Mouse (Mus musculus): Measurements from ENCODE around the gene Dgka. TPM values are rescaled to one million over a fixed set of nuclear protein-coding genes. Genes with fewer than 3 reads are reported as not detected.

The Dgka gene
- 10 to 100 TPM; 10.9 to 12.8 TPM for total RNA-seq (2021)
- long read RNA-seq, partial matches to known transcripts = 1 of 7 reads
- long read RNA-seq, other reads (novel, unspliced or antisense) = 5 of 7 reads

DNA sequence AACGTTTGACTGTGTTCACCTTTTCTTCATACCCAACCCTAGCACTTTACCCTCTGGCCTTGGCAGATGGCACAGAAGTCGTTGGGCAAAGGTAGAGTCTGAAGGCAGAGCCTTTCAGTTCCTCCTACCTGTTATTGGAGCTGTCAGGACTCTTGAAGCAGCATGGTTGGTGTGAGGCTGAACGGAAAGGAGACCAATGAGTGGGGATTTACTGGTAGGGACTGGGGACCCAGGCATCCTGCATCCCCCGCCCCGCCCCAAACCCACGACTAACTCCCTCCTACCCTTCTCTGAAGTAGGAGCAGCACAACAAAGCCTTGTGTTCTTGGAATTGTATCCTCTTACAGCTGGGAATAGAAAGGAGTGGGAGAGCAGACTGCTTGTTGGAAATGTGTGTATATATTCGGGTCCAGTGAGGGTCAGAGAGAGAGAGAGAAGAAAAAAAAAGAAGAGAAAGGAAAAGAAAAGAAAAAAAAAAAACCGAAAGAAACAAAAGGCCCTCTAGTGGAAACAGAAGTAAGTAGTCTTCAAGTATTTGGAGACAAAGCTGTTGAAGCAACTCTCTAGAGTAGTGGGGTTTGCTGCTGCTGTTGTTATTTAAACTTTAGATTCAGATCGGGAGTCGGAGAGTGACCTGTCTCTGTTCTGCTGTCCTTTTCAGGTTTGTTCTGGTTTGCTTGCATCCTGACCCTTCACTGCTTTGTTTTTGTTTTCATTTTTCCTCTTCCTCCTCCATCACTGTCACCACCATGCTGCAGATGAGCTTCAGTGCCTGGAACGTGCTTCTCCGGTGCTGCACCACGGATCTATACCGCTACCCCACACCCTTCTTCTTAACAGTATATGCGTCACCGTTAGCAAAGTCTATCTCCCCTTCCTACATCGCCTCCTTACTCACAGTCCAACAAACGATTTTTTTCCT is at the start of gene Dgka:
TSS of gene Dgka (minus strand) at position 176 of the 922 bp plus-strand sequence.
- no peak for DNase-seq (ENCODE audit: low spot score in 2 of 2)

DNA sequence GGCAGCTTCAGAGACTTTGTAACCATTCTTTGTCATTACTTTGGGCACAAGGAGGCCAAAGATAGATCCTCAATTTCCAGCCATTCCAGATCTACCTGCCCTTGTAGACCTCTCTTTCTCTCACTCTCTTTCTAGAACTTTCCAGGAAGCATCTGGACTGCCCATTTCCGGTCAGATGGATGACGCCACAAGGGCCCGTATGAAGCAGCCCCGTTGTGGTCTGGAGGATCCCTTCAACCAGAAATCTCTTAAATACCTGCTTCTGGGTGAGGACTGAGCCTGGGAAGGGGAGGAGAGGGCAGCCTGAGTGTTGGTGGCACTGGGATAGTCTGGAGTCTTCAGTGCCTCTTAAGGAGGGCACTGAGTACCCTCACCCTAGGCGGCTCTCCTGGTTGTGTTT is 49.7 kb upstream of the Dgka start:
- DNase-seq (ENCODE audit: low spot score in 2 of 2) = no peak

DNA sequence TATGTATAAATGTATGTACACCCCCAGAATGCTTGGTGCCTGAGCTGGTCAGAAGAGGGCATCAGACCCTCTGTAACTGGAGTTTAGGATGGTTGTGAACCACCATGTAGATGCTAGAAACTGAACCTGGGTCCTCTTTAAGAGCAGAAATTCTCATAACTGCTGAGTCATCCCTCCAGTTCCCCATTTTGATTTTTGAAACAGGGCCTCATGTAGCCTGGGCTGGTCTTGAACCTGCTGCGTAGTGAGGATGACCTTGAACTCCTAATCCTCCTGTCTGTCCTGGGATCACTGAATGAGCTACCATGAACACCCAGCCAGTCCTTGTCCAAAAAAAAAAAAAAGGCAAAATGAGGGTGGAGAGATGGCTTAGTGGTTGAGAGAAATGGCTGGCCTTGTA is 48.6 kb upstream of the Dgka start:
- DNase-seq (ENCODE audit: low spot score in 2 of 2) = no peak

DNA sequence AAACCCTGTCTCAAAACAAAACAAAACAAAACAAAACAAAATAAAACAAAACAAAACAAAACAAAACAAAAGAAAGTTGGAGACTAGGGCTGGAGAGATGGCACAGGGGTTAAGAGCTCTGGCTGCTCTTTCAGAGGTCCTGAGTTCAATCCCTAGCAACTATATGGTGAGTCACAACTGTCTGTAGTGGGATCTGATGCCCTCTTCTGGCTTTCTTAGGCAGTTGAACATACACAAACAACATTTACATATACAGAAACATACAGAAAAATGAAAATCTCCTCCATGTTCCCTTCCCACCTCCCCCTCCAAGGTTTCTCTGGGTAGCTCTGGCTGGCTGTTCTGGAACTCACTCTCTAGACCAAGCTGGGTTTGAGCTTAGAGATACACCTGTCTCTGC is 47.4 kb upstream of the Dgka start:
- no peak for DNase-seq (ENCODE audit: low spot score in 2 of 2)

DNA sequence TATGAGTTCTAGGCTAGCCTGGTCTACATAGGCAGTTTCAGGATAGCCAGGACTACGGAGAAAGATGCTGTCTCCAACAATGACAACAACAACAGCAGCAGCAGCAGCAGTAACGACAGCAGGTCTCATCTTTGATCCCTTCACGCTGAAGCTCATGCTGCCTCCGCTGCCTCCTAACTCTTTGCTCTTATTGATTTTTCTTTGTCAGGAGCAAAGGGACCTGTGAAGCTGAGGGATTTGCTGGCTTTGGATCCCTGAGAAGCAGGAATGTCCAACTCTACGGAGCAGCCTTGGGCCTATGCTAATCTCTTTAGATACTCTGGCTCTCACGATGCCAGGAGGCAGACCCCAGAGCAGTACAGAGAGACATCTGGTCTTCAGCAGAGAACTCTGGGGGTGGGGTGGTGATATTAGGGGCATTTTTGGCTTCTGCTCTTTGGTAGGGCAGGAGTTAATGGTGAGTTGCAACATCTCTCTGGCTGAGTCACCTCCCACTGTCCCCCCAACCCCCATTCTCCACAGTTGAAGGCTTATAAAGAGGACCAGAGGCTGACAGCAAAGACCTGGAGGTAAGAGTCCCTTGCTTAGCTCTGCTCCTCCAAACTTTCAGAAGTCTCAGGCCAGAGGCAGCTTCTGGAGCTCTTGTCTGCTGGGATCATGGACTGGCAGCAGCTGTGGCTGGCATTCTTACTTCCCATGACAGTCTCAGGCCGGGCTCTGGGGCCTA is 45.9 kb upstream of the Dgka start, which contains the start of gene Mmp19:
TSS of gene Mmp19 (plus strand) at position 513 of the 727 bp plus-strand sequence.
- no peak for DNase-seq (ENCODE audit: low spot score in 2 of 2)

DNA sequence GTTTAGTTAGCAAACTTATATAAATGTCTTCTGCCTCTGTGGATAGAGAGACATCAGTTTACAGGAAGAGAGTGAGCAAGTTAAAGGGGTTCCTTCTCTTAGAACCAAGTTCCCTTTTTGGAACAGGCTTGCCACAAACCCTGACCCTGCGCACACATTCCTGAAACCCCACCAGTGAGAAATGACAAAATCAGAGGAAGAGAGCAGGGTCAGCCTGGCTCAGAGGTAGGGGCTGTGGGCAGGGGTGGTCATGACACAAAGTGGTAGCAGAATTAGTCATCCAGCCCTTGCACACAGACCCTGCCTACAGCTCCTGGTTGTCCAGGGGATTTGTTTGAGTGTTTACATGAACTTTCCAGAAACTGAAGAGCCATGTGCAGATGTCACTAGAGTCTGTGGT is 35.5 kb upstream of the Dgka start:
- no peak for DNase-seq (ENCODE audit: low spot score in 2 of 2)

DNA sequence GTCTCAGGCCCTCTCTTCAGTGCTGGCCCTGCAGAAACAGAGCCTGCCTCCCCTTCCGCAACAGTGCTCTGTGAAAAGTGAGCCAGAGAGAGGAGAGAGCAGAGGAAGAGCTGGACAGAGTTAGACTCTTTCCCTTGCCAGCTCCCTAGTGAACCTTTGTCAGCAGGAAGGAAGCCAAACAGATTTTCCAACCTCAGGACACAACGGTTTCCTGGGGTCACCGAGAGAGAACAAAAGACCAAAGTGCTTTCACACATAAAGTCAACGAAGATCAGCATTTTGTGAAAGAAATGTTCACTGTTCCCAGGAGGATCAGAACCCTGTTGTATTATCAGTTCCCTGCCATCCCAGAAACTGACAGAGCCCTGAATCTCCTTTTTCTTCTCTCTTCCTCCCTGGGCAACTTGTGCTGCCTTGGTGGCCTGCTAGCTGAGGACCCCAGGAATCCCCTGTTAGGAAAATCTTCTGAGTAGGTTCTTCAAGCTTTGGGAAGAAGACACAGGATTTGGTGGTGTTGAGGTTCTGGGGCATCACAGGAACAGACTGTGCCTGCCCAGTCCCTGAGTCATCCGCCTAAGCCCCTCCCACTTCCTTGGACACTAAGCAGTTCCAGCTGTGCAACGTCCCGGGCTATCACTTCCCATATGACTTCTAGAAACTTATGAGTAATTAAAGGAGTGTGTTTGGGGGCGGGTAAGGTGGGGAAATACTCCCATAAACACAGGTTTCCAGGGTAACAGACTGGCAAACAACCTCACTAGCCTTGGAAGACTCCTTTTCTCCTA is 34.5 kb upstream of the Dgka start:
- DNase-seq (ENCODE audit: low spot score in 2 of 2) = no peak

DNA sequence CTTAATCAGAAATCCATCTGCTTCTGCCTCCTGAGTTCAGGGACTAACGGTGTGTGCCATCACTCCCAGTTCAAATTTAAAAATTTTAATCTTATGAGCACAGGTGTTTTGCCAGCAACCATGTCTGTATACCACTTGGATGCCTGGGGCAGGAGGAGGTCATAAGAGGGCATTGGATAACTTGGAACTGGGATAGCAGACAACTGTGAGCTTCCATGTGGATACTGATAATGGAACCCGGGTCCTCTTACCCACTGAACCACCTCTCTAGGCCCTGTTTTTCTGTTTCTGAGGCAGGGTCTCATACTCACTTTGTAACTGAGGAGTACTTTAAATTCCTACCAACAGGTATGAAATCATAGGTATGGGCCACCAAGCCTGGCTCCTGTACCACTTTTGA is 33.8 kb upstream of the Dgka start:
- DNase-seq (ENCODE audit: low spot score in 2 of 2) = no peak

DNA sequence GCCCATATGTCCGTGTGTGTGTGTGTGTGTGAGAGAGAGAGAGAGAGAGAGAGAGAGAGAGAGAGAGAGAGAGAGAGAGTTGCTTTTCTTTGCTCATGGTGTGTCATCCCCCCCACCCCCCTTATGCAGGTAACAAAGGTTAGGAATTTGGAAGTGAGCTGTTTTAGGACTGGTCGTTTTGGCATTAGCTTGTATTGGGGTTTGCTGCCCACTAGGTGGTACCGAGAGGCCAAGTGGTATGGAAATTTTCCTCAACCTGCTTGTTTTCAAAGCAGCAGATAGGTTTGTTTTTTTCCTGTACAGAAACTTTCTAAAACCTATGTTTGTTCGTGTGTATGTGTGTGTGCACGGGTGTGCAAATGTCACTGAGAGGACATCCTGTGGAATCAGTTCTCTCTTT is 29.0 kb upstream of the Dgka start:
- no peak for DNase-seq (ENCODE audit: low spot score in 2 of 2)

DNA sequence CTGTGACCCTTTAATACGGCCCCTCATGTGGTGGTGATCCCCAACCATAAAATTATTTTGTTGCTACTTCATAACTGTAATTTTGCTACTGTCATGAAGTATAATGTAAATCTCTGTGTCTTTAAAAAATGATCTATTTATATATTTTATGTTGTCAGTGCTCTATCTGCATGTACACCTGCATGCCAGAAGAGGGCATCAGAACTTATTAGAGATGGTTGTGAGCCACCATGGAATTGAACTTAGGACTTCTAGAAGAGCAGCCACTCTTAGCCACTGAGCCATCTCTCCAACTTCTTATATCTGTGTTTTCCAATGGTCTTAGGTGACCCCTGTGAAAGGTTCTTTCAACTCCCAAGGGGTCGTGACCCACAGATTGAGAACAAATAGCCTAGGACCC is 28.2 kb upstream of the Dgka start:
- DNase-seq (ENCODE audit: low spot score in 2 of 2) = no peak

DNA sequence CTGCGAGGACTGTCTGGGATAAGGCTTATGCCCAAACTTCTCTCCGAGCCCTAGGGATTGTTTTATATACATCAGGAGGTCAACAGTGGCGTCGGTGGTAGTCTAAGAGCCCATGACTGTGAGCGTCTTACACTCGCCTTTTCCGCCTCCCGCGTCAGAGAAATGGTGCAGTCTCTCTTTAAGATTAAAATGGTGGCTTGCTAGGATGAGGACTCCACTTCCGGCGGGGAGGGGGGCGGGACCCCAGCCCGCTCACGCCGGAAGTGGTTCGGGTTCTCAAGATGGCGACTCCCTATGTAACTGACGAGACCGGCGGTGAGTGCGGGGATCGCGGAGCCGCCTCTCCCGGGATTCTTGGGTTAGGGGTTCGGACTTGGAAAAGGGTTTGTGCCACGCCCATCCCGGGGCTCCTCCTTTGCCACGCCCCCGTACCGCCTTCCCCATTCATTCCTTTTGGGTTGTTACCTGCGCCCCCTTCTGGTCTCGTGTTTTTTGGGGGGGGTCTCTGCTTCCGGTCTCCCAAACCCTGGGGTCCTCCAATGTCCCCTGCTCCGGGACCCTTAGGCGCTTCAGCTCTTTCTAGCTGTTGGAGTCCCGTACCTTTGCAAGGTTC is 3.7 kb upstream of the Dgka start:
- peak; percentile 71 to 86 for DNase-seq (ENCODE audit: low spot score in 2 of 2)

DNA sequence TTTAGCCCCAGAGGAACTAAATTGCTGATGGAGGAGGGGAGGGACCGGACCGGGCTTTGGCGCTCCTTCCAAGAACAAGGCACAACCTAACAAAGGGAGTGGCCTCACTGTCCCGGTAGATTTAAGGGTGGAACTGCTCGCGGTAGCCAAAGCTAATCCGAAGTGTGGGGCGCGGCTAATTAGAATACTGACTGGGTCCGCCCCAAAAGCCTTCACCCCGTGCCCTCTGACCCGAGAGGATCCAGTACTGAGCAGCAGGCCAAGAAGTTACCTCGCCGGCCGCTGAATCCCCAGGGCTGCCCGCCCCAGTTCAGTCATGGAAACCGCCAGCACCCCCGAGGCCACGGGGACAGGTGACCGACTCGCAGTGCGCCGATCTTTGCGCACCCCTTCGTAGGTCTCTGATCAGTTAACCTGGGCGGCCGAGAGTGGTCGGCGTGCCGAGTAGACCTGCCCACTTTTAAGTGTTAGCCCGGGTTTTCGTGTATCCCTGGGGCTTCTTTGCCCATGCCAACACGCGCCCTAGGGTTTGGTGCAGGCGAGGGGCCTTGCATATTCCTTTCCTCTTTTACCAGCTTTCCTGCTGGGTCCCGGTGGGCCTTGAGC is 3.1 kb upstream of the Dgka start, which contains the start of gene Pym1:
TSS of gene Pym1 (plus strand) at position 244 of the 606 bp plus-strand sequence.
- DNase-seq (ENCODE audit: low spot score in 2 of 2) = peak in 1 of 2 experiments; percentile 12

DNA sequence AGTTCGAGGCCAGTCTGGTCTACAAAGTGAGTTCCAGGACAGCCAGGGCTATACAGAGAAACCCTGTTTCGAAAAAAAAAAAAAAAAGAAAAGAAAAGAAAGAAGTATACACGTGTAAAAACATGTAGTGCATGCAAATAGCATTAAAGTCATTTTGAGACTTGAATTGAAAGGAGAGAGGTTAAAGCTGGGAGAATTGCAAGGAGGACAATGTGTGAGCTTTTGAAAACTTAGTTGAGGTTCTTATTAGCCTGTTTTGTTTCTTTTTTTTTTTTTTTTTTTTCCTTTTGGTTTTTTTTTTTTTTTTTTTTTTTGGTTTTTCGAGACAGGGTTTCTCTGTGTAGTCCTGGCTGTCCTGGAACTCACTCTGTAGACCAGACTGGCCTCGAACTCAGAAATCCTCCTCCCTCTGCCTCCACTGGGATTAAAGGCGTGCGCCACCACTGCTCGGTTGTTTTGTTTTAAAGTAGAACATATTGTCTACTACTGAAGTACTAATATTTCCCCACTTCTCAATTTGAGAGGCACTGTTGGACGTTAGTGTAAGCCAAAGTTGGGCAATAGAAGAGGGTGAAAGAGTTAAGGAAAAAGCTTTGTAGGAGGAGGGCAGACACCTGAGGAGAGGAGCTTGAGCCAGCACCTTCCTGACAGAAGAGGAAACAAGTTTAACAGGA is 2.5 kb upstream of the Dgka start:
- no peak for DNase-seq (ENCODE audit: low spot score in 2 of 2)

DNA sequence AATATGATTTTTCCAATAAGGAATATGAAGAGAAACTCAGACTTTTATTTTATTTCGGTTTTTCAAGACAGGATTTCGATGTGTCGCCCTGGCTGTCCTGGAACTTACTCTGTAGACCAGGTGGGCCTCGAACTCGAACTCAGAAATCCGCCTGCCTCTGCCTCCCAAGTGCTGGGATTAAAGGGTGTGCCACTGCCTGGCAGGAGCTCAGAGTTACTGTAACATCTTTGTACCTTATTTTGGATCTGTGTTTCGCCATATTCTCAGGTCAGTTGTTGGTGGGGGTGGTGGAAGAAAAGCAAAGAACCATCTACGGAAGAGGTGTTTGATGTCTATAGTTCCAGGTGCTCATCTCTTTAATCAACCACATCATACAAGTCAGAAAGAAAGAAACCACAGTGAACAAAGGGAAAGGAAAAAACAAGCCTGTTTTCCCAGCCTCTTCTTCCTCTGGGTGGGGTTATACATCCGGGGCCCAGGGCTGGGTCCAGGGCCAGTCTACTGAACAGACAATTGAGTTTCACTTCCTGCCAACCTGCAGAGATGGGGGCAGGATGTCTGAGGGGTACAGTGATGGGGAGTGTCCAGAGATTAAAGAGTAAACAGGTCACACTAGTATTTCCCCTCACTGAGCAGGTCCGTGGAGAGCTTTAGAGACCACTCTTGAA is 1.4 kb upstream of the Dgka start:
- no peak for DNase-seq (ENCODE audit: low spot score in 2 of 2)

DNA sequence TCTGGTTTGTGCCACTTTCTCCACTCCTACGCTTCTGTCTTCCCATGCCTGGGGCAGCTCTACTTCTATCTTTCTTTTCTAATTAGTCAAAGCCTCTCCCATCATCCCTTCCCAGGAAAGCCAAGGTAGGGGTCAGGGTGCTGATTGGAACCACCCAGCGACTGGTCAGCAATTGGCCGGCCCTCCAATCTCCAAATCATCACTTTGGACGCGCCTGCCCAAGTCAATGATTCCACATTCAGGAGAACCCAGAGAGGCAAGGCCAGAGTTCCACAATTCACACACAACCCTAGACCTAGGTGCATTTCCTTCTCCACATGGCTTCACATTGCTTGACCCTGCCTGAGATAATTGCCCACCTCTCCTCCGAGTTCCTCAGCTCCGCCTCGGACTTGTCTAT is 444 bp downstream of the Dgka start:
- no peak for DNase-seq (ENCODE audit: low spot score in 2 of 2)

DNA sequence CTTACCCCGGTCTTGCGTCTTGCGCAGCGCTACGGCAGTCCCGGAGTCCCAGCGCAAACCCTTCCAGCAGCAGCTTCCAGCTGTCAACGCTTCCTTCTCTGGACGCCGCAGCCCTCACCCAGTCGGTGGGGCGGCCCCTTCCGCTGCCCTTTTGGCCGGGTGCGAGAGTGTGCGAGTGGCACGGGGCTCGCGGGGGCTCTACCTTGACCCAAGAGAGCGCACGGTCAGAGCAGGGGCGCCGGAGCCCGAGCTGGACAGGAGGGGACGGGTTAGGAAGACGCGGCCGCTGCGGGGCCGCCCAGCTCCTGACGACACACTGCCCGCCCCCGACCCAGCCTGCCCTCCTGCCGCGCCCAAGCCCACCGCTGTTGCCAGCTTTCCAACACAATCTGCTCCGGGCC is 864 bp downstream of the Dgka start:
- peak; percentile 34 to 39 for DNase-seq (ENCODE audit: low spot score in 2 of 2)

DNA sequence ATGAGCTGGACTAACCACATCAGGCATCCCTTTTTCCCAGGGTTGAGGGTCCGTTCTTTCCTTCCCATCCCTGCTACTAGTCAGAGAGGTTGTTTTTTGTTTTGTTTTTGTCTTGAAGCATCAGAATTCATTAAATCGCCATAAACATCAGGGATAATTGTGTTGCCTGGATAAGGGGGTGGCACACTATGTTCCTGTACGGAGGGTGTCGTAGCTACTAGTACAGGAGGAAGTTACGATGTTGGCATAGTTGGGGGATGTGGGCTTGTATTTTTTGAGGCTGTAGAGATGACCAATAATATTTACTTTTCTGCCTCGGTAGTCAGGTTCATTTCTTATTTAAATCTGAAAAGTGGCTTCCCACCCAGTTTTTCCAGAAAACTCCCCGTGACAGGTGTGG is 1.4 kb downstream of the Dgka start:
- peak in 1 of 2 experiments; percentile 16 for DNase-seq (ENCODE audit: low spot score in 2 of 2)

DNA sequence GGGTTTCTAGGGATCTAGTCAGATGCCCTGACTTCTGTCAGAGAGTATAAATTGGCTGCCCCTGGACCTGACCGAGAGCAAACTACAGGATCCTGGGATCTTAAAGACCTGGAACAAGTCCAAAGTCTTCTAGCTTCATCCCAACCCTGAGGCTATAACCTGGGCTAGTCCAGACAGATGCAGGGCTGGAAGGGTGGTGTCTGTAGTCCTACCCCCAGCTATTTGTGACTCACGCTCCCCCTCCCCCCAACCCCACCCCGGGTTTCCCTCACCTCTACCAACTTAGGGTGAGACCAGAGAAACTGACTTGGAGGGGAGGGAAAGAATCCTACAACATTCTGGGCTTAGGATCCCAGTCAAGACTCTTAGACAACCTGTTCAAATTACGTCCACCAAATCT is 2.0 kb downstream of the Dgka start:
- DNase-seq (ENCODE audit: low spot score in 2 of 2) = no peak

DNA sequence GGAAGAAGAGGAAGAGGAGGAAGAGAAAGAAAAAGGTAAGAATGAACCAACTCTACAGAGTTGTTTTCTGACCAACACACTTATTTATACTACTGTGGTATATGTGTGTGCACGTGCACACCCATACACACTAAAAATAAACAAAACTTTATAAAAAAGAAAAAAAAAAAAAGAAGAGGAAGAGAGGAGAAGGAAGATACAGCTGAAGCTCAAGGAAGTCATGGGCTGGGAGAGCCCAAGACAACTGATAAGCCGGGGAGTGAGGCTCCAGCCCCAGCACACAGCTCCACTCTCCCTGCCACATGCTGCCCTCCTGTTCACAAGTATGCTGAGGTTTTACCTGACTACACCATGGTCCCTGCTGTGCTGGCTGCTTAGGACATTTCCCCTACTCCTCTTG is 4.4 kb downstream of the Dgka start:
- DNase-seq (ENCODE audit: low spot score in 2 of 2) = no peak

Data from layer of hippocampus, adult 18-20 months (tissue).